Mouse (Mus musculus) thymus, adult 2 months (tissue): ENCODE measurements at regions not wholly inside any gene's neighbourhood (a gene's known extent, or its start where the extent isn't known, plus 50 kb on each side); places are given as distances from the start of the nearest gene placed in this dataset.

Source experiments
- CTCF ChIP-seq: fragments of 200-500 bp; IDR thresholded peaks from 2 replicates; pipeline ENCODE4 v1.5.1; 2012; ENCODE audit warnings: mild to moderate bottlenecking, control low read depth, low read length, moderate library complexity, borderline replicate concordance; ENCODE audit not compliant: control insufficient read depth, poor library complexity, insufficient read depth; ENCODE audit errors: extremely low read depth
- POLR2A ChIP-seq: fragments of 200-500 bp; IDR thresholded peaks from 2 replicates; pipeline ENCODE4 v1.6.1; 2012; ENCODE audit warnings: mild to moderate bottlenecking, low read length, control low read depth, moderate library complexity; ENCODE audit not compliant: control insufficient read depth, poor library complexity, insufficient read depth; ENCODE audit errors: extremely low read depth

- TF ChIP-seq POLR2A: no peak
- TF ChIP-seq CTCF: no peak
Observed at GRCm38 (mm10) chr17:79164874-79165553, 113.3 kb downstream of the Qpct start.
